Mouse (Mus musculus): ENCODE results near the gene Ppp1cc.
A peak's percentile ranks its signal among the peaks of the same experiment; 100 is the strongest.

Ppp1cc gene

GRCm38 (mm10) chr5:122157827-122158381 lies at the start of gene Ppp1cc:
Gene Ppp1cc, plus strand, starts transcription at chr5:122158278.
- peak; percentile 97 for DNase-seq

- peak; percentile 53 for DNase-seq
These were observed 48.6 kb upstream of the Ppp1cc start for GRCm38 (mm10) chr5:122109325-122110060.

- DNase-seq = no peak
These were observed 47.5 kb upstream of the Ppp1cc start for GRCm38 (mm10) chr5:122110625-122111024.

- no peak for DNase-seq
These were observed 46.8 kb upstream of the Ppp1cc start for GRCm38 (mm10) chr5:122111091-122111932.

GRCm38 (mm10) chr5:122111933-122112248 lies 46.2 kb upstream of the Ppp1cc start:
- DNase-seq = no peak

GRCm38 (mm10) chr5:122113450-122113849 lies 44.6 kb upstream of the Ppp1cc start:
- no peak for DNase-seq

- peak; percentile 69 for DNase-seq
These were observed 43.9 kb upstream of the Ppp1cc start for GRCm38 (mm10) chr5:122114176-122114575.

- no peak for DNase-seq
These were observed 42.8 kb upstream of the Ppp1cc start for GRCm38 (mm10) chr5:122115266-122115763.

- no peak for DNase-seq
These were observed 41.8 kb upstream of the Ppp1cc start for GRCm38 (mm10) chr5:122116243-122116642.

- DNase-seq = peak; percentile 16
These were observed 32.8 kb upstream of the Ppp1cc start for GRCm38 (mm10) chr5:122125211-122125760.

- DNase-seq = peak; percentile 84
These were observed 28.9 kb upstream of the Ppp1cc start for GRCm38 (mm10) chr5:122129068-122129655.

GRCm38 (mm10) chr5:122130341-122130998 lies 27.6 kb upstream of the Ppp1cc start:
- peak; percentile 12 for DNase-seq

- DNase-seq = peak; percentile 94
These were observed 26.7 kb upstream of the Ppp1cc start for GRCm38 (mm10) chr5:122131076-122132051.

GRCm38 (mm10) chr5:122132167-122133049 lies 25.7 kb upstream of the Ppp1cc start:
- DNase-seq = peak; percentile 18

- DNase-seq = no peak
These were observed 25.1 kb upstream of the Ppp1cc start for GRCm38 (mm10) chr5:122133050-122133389.

GRCm38 (mm10) chr5:122134395-122135289 lies 23.4 kb upstream of the Ppp1cc start:
- DNase-seq = no peak

- no peak for DNase-seq
These were observed 22.7 kb upstream of the Ppp1cc start for GRCm38 (mm10) chr5:122135290-122135882.

Measured in kidney, postnatal 10 days (tissue).